Mouse (Mus musculus): ENCODE data around the gene Drg1. TPM values are rescaled to one million over a fixed set of nuclear protein-coding genes. Genes with fewer than 3 reads are reported as not detected.

Gene Drg1
- 223 and 224 TPM in 2 replicates for polyA plus RNA-seq (2015; fragmentation: Nextera tagmentation; extraction: Ambion mirVana)

- Histone ChIP-seq H3K36me3 (peaks cover 31% of the 10 kb centered on the region), H3K4me1 (peaks cover 28% of the 10 kb centered on the region), H3K4me2 (peak within 1 kb of the TSS; percentile 58), H3K4me3 (replicated peaks) (peak within 1 kb of the TSS; percentile 76), H3K9me3 (replicated peaks) (no peaks in the 10 kb centered on the region), H3K9ac (peak within 1 kb of the TSS; percentile 97), H3K27ac (peak within 1 kb of the TSS; percentile 94), H3K27me3 (no peaks in the 10 kb centered on the region)
- ATAC-seq (replicated peaks; ENCODE audit: low FRiP score): peak; percentile 99
- under 1% methylated on average over 72 of the region's 72 CpGs for WGBS
Measured at GRCm38 (mm10) chr11:3266079-3266685, at the start of gene Drg1. TSS of gene Drg1 (minus strand) at chr11:3266415.

- Histone ChIP-seq H3K4me3 (replicated peaks) (no peak overlapping the region), H3K27ac (no peak overlapping the region), H3K4me1 (0 out of 2 replicates have a peak, but pooled peaks cover 5% of the 10 kb centered on the region), H3K36me3 (peaks cover 41% of the 10 kb centered on the region), H3K9me3 (replicated peaks) (no peaks in the 10 kb centered on the region), H3K27me3 (no peaks in the 10 kb centered on the region), H3K4me2 (no peak overlapping the region), H3K9ac (no peak overlapping the region)
- peak; percentile 61 for ATAC-seq (replicated peaks; ENCODE audit: low FRiP score)
- 30% methylated on average over 2 of the region's 2 CpGs for WGBS
Measured at GRCm38 (mm10) chr11:3314148-3314547, 47.9 kb upstream of the Drg1 start.

GRCm38 (mm10) chr11:3313294-3313693 is 47.1 kb upstream of the Drg1 start:
- Histone ChIP-seq H3K27ac (no peak overlapping the region), H3K9ac (no peak overlapping the region), H3K9me3 (replicated peaks) (no peaks in the 10 kb centered on the region), H3K27me3 (no peaks in the 10 kb centered on the region), H3K4me1 (0 out of 2 replicates have a peak, but pooled peaks cover 5% of the 10 kb centered on the region), H3K4me3 (replicated peaks) (no peak overlapping the region), H3K36me3 (peaks cover 49% of the 10 kb centered on the region), H3K4me2 (no peak overlapping the region)
- ATAC-seq (replicated peaks; ENCODE audit: low FRiP score): peak; percentile 38; the same call in 1 of the 2 replicates
- WGBS: 80% methylated on average over 1 of the region's 1 CpGs

DNA sequence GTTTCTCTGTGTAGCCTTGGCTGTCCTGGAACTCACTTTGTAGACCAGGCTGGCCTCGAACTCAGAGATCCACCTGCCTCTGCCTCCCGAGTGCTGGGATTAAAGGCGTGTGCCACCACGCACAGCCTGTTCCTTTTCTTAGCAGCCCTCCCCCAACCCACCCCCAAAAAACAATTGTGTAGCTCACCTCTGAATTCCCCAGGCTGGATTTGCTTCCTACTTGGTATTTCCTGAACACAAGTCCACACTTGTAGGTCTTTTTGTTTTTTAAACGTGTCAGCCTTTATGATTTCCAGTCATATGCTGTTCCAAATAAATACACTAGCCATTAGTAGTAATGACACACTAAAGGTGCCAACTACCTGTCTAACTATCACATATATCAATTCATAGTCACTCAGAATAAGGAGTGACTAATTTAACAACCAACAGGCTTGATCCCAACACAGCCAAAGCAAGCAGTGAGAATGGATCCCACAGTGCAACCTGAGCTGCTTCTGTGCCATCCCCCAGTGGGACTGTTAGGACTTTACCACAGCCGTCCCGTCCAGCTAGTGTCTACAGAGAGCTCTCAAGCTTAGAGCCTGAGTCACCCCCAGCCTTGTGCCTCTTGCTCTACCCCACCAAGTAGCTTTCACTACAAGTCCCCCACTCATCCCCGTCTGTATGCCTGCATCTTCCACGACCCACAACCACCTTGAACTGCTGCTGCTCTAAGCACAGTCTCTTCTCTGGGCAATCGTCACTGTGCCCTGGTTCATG is 45.6 kb upstream of the Drg1 start:
- Histone ChIP-seq H3K4me2 (no peak overlapping the region), H3K9ac (no peak overlapping the region), H3K4me3 (replicated peaks) (no peak overlapping the region), H3K9me3 (replicated peaks) (no peaks in the 10 kb centered on the region), H3K27ac (0 out of 2 replicates have a peak overlapping the region, but pooled peaks have one; percentile 3), H3K36me3 (peaks cover 62% of the 10 kb centered on the region), H3K27me3 (no peaks in the 10 kb centered on the region), H3K4me1 (0 out of 2 replicates have a peak, but pooled peaks cover 5% of the 10 kb centered on the region)
- no peak for ATAC-seq (replicated peaks; ENCODE audit: low FRiP score)
- WGBS: 79% methylated on average over 10 of the region's 10 CpGs

DNA sequence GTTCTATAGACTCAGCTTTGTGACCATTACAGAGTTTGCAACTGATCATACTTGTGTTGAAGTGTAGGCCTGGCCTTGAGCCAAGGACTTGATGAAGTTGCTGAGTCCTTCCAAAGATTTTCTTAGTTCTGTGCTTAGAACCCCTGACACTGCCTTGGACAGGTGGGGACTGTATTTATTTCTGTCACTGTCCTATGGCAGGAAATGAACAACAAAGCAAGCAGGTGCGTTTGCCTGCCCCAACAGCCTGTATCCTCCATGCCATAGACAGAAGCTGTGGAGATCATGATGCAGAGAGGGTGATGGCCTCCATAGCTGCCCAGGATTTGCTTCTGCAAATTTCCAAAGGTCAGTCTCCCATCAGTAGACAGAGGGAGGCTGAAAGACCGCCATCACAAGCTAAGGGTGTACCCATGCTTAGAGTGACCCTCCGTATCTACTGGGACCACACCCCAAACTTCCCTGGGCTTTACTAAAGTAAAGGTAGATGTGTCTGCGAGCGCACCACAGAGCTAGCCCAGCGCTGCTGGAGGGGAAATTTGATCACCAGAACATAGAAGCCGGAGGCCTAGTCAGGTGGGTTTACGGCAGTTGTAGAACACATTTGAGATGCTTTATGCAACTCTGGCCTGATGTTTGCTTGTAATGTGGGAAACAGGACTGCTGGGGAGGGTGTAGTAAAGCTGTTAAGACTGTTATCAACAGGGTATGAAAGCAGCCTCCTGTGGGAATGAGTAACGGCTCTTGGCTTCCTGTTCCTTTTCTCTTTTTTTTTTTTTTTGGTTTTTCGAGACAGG is 44.8 kb upstream of the Drg1 start:
- H3K9ac ChIP-seq: no peak overlapping the region
- no peak for ATAC-seq (replicated peaks; ENCODE audit: low FRiP score)
- H3K36me3 ChIP-seq: peaks cover 69% of the 10 kb centered on the region
- H3K27ac ChIP-seq: no peak overlapping the region
- H3K27me3 ChIP-seq: no peaks in the 10 kb centered on the region
- no peaks in the 10 kb centered on the region for H3K9me3 ChIP-seq (replicated peaks)
- H3K4me1 ChIP-seq: 0 out of 2 replicates have a peak, but pooled peaks cover 5% of the 10 kb centered on the region
- H3K4me3 ChIP-seq (replicated peaks): no peak overlapping the region
- 79% methylated on average over 10 of the region's 10 CpGs for WGBS
- H3K4me2 ChIP-seq: no peak overlapping the region

DNA sequence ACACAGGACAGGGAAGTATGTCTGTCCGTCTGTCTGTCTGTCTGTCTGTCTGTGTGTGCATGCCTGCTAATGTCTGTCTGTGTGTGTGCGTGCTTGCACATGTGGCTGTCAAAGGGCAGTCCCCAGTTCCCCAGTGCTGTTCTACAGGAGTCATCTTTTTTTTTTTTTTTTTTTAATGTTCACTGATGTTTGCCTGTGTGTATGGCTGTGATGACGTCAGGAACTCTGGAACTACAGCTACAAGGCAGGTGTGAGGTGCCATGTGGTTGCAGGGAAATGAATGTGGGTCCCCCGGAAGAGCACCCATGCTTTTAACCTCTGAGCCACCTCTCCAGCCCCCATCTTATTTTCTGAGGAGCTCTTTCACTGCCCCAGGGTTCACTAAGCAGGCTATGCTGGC is 43.7 kb upstream of the Drg1 start:
- Histone ChIP-seq H3K36me3 (peaks cover 80% of the 10 kb centered on the region), H3K4me3 (replicated peaks) (no peak overlapping the region), H3K4me2 (no peak overlapping the region), H3K27me3 (no peaks in the 10 kb centered on the region), H3K9me3 (replicated peaks) (no peaks in the 10 kb centered on the region), H3K9ac (no peak overlapping the region), H3K27ac (no peak overlapping the region), H3K4me1 (0 out of 2 replicates have a peak, but pooled peaks cover 5% of the 10 kb centered on the region)
- 86% methylated on average over 4 of the region's 4 CpGs for WGBS
- no peak for ATAC-seq (replicated peaks; ENCODE audit: low FRiP score)

- WGBS: 97% methylated on average over 3 of the region's 3 CpGs
- H3K36me3 ChIP-seq: peaks cover 100% of the 10 kb centered on the region
- H3K4me2 ChIP-seq: no peak overlapping the region
- H3K4me3 ChIP-seq (replicated peaks): no peak overlapping the region
- no peaks in the 10 kb centered on the region for H3K27me3 ChIP-seq
- 0 out of 2 replicates have a peak, but pooled peaks cover 2% of the 10 kb centered on the region for H3K4me1 ChIP-seq
- no peak for ATAC-seq (replicated peaks; ENCODE audit: low FRiP score)
- H3K9ac ChIP-seq: no peak overlapping the region
- H3K9me3 ChIP-seq (replicated peaks): no peaks in the 10 kb centered on the region
- H3K27ac ChIP-seq: no peak overlapping the region
Measured at GRCm38 (mm10) chr11:3307875-3308274, 41.7 kb upstream of the Drg1 start.

DNA sequence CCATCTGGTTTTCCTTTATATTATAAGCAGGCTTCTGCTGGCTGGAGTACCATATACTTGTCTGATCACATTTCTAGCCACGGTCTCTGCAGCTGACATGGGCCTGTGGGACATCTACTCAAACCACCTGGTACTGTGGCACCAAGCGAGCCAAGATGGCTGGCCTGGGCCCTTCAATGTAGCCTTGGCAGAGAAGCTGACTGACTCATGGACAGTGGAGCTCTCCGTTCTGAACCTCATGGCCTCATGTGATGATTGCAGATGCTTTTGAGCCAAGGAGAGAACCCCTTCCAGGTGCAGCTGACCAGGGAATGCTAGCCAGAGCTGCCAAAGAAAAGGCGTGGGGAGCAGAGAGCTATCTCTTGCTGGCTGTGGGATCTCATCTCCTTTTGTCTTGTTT is 39.6 kb upstream of the Drg1 start:
- no peak overlapping the region for H3K4me3 ChIP-seq (replicated peaks)
- H3K9ac ChIP-seq: no peak overlapping the region
- WGBS: 94% methylated on average over 4 of the region's 4 CpGs
- no peak overlapping the region for H3K4me2 ChIP-seq
- H3K27me3 ChIP-seq: no peaks in the 10 kb centered on the region
- H3K9me3 ChIP-seq (replicated peaks): no peaks in the 10 kb centered on the region
- no peak for ATAC-seq (replicated peaks; ENCODE audit: low FRiP score)
- H3K27ac ChIP-seq: no peak overlapping the region
- peaks cover 100% of the 10 kb centered on the region for H3K36me3 ChIP-seq
- no peaks in the 10 kb centered on the region for H3K4me1 ChIP-seq

DNA sequence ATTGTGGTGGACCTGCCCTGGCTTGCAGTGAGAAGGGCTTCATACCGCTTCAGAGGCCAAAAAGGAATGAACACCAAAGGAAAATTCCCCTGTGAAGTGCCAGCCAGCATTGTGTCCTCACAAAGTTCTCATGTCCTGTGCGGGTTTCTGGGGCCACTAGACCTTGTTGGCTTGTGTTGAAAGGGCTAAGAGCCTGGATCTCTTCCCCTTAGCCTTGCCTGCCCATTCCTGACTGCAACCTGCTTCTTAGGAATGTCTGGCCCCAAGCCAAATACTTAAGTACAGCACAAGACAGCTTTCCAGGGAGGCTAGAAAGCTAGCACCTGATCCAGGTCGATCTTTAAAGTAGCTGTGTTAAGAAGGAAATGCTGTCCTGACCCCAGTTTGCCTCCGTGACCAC is 36.6 kb upstream of the Drg1 start:
- Histone ChIP-seq H3K27ac (no peak overlapping the region), H3K9me3 (replicated peaks) (no peaks in the 10 kb centered on the region), H3K9ac (no peak overlapping the region), H3K27me3 (no peaks in the 10 kb centered on the region), H3K4me3 (replicated peaks) (no peak overlapping the region), H3K36me3 (peaks cover 100% of the 10 kb centered on the region), H3K4me2 (no peak overlapping the region), H3K4me1 (peaks cover 9% of the 10 kb centered on the region)
- no peak for ATAC-seq (replicated peaks; ENCODE audit: low FRiP score)
- 77% methylated on average over 4 of the region's 4 CpGs for WGBS

- Histone ChIP-seq H3K4me3 (replicated peaks) (no peak overlapping the region), H3K27ac (no peak overlapping the region), H3K9ac (no peak overlapping the region), H3K27me3 (no peaks in the 10 kb centered on the region), H3K9me3 (replicated peaks) (no peaks in the 10 kb centered on the region), H3K4me2 (no peak overlapping the region), H3K36me3 (peaks cover 100% of the 10 kb centered on the region), H3K4me1 (peaks cover 13% of the 10 kb centered on the region)
- ATAC-seq (replicated peaks; ENCODE audit: low FRiP score): no peak
- WGBS: 82% methylated on average over 4 of the region's 4 CpGs
Measured at GRCm38 (mm10) chr11:3302385-3302784, 36.2 kb upstream of the Drg1 start.

- Histone ChIP-seq H3K9ac (no peak overlapping the region), H3K36me3 (peaks cover 100% of the 10 kb centered on the region), H3K27ac (no peak overlapping the region), H3K9me3 (replicated peaks) (no peaks in the 10 kb centered on the region), H3K27me3 (no peaks in the 10 kb centered on the region), H3K4me1 (peaks cover 26% of the 10 kb centered on the region), H3K4me3 (replicated peaks) (no peak overlapping the region), H3K4me2 (no peak overlapping the region)
- 93% methylated on average over 5 of the region's 5 CpGs for WGBS
- no peak; the same call in 1 of the 2 replicates for ATAC-seq (replicated peaks; ENCODE audit: low FRiP score)
Measured at GRCm38 (mm10) chr11:3301075-3301474, 34.9 kb upstream of the Drg1 start.

DNA sequence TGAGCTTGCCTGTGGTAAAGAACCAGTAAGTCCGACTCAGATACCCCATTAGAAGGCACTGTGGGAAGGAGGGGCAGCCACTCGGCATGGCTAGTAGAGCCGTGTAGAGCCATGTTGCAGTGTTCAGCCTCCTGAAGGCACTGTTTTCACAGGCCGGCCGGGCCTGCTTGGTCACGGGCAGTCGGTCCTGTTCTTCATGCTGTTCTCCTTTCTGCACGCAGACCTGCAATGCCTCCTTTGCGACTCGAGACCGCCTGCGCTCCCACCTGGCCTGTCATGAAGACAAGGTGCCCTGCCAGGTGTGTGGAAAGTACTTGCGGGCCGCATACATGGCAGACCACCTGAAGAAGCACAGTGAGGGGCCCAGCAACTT is 32.6 kb upstream of the Drg1 start:
- Histone ChIP-seq H3K4me3 (replicated peaks) (no peak overlapping the region), H3K36me3 (peaks cover 99% of the 10 kb centered on the region), H3K27ac (no peak overlapping the region), H3K9ac (no peak overlapping the region), H3K4me2 (no peak overlapping the region), H3K27me3 (no peaks in the 10 kb centered on the region), H3K9me3 (replicated peaks) (no peaks in the 10 kb centered on the region), H3K4me1 (peaks cover 47% of the 10 kb centered on the region)
- ATAC-seq (replicated peaks; ENCODE audit: low FRiP score): no peak
- WGBS: 91% methylated on average over 14 of the region's 14 CpGs
